Mouse (Mus musculus) intestine, postnatal 0 days (tissue): ENCODE measurements around the gene H2afx. TPM values are rescaled to one million over a fixed set of nuclear protein-coding genes. Genes with fewer than 3 reads are reported as not detected.
A peak's percentile ranks its signal among the peaks of the same experiment; 100 is the strongest.

Source experiments
- ATAC-seq: fragments of 200-750 bp; cut with Nextera tagmentation; 2 replicates; pipeline ENCODE4 v1.8.0; 2017; ENCODE audit warnings: mild to moderate bottlenecking, moderate TSS enrichment, moderate library complexity
- H3K27ac ChIP-seq: fragments of 300-500 bp; sonication (generic); 2 replicates; pipeline ENCODE4 v1.5.1; 2014; ENCODE audit warnings: mild to moderate bottlenecking, low read depth, low read length, moderate library complexity
- H3K27me3 ChIP-seq: fragments of 300-500 bp; sonication (generic); replicated peaks from 2 replicates; pipeline ENCODE4 v1.6.1; 2014; ENCODE audit warnings: low read length, mixed read lengths; ENCODE audit not compliant: control insufficient read depth, insufficient read depth
- H3K36me3 ChIP-seq: fragments of 300-500 bp; sonication (generic); 2 replicates; pipeline ENCODE4 v1.6.1; 2014; ENCODE audit warnings: mild to moderate bottlenecking, moderate library complexity; ENCODE audit not compliant: control insufficient read depth, insufficient read depth
- H3K4me1 ChIP-seq: fragments of 300-500 bp; sonication (generic); replicated peaks from 2 replicates; pipeline ENCODE4 v1.6.1; 2014; ENCODE audit warnings: antibody characterized with exemption, low read length, mixed read lengths; ENCODE audit not compliant: control insufficient read depth, insufficient read depth
- H3K4me2 ChIP-seq: fragments of 300-500 bp; sonication (generic); replicated peaks from 2 replicates; pipeline ENCODE4 v1.6.1; 2014; ENCODE audit warnings: low read depth, mild to moderate bottlenecking, moderate library complexity
- H3K4me3 ChIP-seq: fragments of 300-500 bp; sonication (generic); 2 replicates; pipeline ENCODE4 v1.5.1; 2014; ENCODE audit warnings: low read depth, low read length
- H3K9ac ChIP-seq: fragments of 300-500 bp; sonication (generic); 2 replicates; pipeline ENCODE4 v1.6.1; 2014; ENCODE audit warnings: mild to moderate bottlenecking, low read depth, low read length
- H3K9me3 ChIP-seq: fragments of 300-500 bp; sonication (generic); 2 replicates; pipeline ENCODE4 v1.6.1; 2016; ENCODE audit warnings: mixed run types; ENCODE audit not compliant: control insufficient read depth
- CTCF ChIP-seq: sonication (generic); IDR thresholded peaks from 2 replicates; pipeline ENCODE4 v1.5.1; 2016; ENCODE audit warnings: low read depth, mild to moderate bottlenecking, control low read depth, antibody characterized with exemption, moderate library complexity
- WGBS: fragments of 180-500 bp; shearing (Covaris S2); extraction: QIAGEN DNeasy Blood & Tissue Kit; methylation state at CpG from one replicate; pipeline ENCODE4 v1.1.7; 2014; 5-methylcytosine and 5-hydroxymethylcytosine counted together
- polyA plus RNA-seq: library from polyadenylated mRNA; unstranded; fragments of >200 nt; fragmentation: Nextera tagmentation; extraction: Ambion mirVana; gene quantifications from 2 replicates; pipeline ENCODE4 v1.2.1, GENCODE M21; 2015

Gene H2afx
- polyA plus RNA-seq, 1 experiment from 2014 or later, result 89.1 TPM

GRCm38 (mm10) chr9:44309756-44310155 is 24.7 kb upstream of the H2afx start:
- ATAC-seq, result no peak
- Histone ChIP-seq H3K36me3 (peaks cover 29% of the 10 kb centered on the region), H3K27ac (no peak overlapping the region), H3K27me3 (no peaks in the 10 kb centered on the region), H3K9ac (no peak overlapping the region), H3K4me2 (no peak overlapping the region), H3K9me3 (no peaks in the 10 kb centered on the region), H3K4me1 (no peaks in the 10 kb centered on the region), H3K4me3 (no peak overlapping the region)
- 72% methylated on average over 3 of the region's 3 CpGs for WGBS
- no peak for TF ChIP-seq CTCF

- H3K27ac ChIP-seq, result 0 out of 2 replicates have a peak overlapping the region, but pooled peaks have one; percentile 30
- no peaks in the 10 kb centered on the region for H3K4me1 ChIP-seq
- 0 out of 2 replicates have a peak overlapping the region, but pooled peaks have one; percentile 18 for H3K9ac ChIP-seq
- ATAC-seq, result no peak
- H3K4me3 ChIP-seq, result no peak overlapping the region
- H3K9me3 ChIP-seq, result no peaks in the 10 kb centered on the region
- H3K4me2 ChIP-seq, result peak overlapping the region; percentile 18
- no peaks in the 10 kb centered on the region for H3K27me3 ChIP-seq
- WGBS, result 42% methylated on average over 10 of the region's 10 CpGs
- H3K36me3 ChIP-seq, result peaks cover 39% of the 10 kb centered on the region
- no peak for TF ChIP-seq CTCF
Measured at GRCm38 (mm10) chr9:44310750-44311135, 23.8 kb upstream of the H2afx start.

GRCm38 (mm10) chr9:44311136-44312134 is 23.1 kb upstream of the H2afx start:
- H3K27me3 ChIP-seq, result no peaks in the 10 kb centered on the region
- H3K4me2 ChIP-seq, result peak overlapping the region; percentile 18
- 16% methylated on average over 27 of the region's 27 CpGs for WGBS
- no peaks in the 10 kb centered on the region for H3K4me1 ChIP-seq
- no peak overlapping the region for H3K4me3 ChIP-seq
- ATAC-seq, result peak; percentile 43
- 0 out of 2 replicates have a peak overlapping the region, but pooled peaks have one; percentile 30 for H3K27ac ChIP-seq
- peaks cover 46% of the 10 kb centered on the region for H3K36me3 ChIP-seq
- no peak overlapping the region for H3K9ac ChIP-seq
- H3K9me3 ChIP-seq, result no peaks in the 10 kb centered on the region
- peak; percentile 20; the same call in 1 of the 2 replicates for TF ChIP-seq CTCF

GRCm38 (mm10) chr9:44313476-44314256 is 20.8 kb upstream of the H2afx start:
- H3K27ac ChIP-seq, result no peak overlapping the region
- H3K27me3 ChIP-seq, result no peaks in the 10 kb centered on the region
- H3K36me3 ChIP-seq, result peaks cover 52% of the 10 kb centered on the region
- H3K4me1 ChIP-seq, result 0 out of 2 replicates have a peak, but pooled peaks cover 4% of the 10 kb centered on the region
- H3K9ac ChIP-seq, result no peak overlapping the region
- no peak overlapping the region for H3K4me3 ChIP-seq
- no peak for TF ChIP-seq CTCF
- no peak for ATAC-seq
- H3K9me3 ChIP-seq, result no peaks in the 10 kb centered on the region
- WGBS, result 82% methylated on average over 19 of the region's 19 CpGs
- H3K4me2 ChIP-seq, result no peak overlapping the region

GRCm38 (mm10) chr9:44314257-44314547 is 20.3 kb upstream of the H2afx start:
- Histone ChIP-seq H3K4me1 (0 out of 2 replicates have a peak, but pooled peaks cover 4% of the 10 kb centered on the region), H3K4me3 (no peak overlapping the region), H3K9ac (no peak overlapping the region), H3K27me3 (no peaks in the 10 kb centered on the region), H3K27ac (no peak overlapping the region), H3K9me3 (no peaks in the 10 kb centered on the region), H3K4me2 (no peak overlapping the region), H3K36me3 (peaks cover 52% of the 10 kb centered on the region)
- TF ChIP-seq CTCF, result no peak
- 77% methylated on average over 4 of the region's 4 CpGs for WGBS
- no peak for ATAC-seq

- no peak for ATAC-seq
- Histone ChIP-seq H3K9ac (no peak overlapping the region), H3K36me3 (peaks cover 48% of the 10 kb centered on the region), H3K9me3 (no peaks in the 10 kb centered on the region), H3K4me2 (no peak overlapping the region), H3K27ac (no peak overlapping the region), H3K4me3 (no peak overlapping the region), H3K27me3 (no peaks in the 10 kb centered on the region), H3K4me1 (0 out of 2 replicates have a peak, but pooled peaks cover 4% of the 10 kb centered on the region)
- 92% methylated on average over 18 of the region's 18 CpGs for WGBS
- TF ChIP-seq CTCF, result no peak
Measured at GRCm38 (mm10) chr9:44314910-44315309, 19.6 kb upstream of the H2afx start.
